Mouse (Mus musculus) liver, embryonic 16.5 days (tissue): ENCODE data around the gene Ccdc12. TPM values are rescaled to one million over a fixed set of nuclear protein-coding genes. Genes with fewer than 3 reads are reported as not detected.
"Not testable (repeated sequence)": the region's sequence is repeated elsewhere in the genome, so short reads cannot be mapped to it uniquely, and the experiment has no call there.

Source experiments
- ATAC-seq: fragments of 200-750 bp; cut with Nextera tagmentation; 2 replicates; pipeline ENCODE4 v1.8.0; 2017; ENCODE audit warnings: low read depth, mild to moderate bottlenecking, moderate number of reproducible peaks, moderate library complexity
- H3K27ac ChIP-seq: fragments of 300-500 bp; sonication (generic); 2 replicates; pipeline ENCODE4 v1.5.1; 2014; ENCODE audit warnings: mild to moderate bottlenecking, low read length
- H3K27me3 ChIP-seq: fragments of 300-500 bp; sonication (generic); 2 replicates; pipeline ENCODE4 v1.6.1; 2014; ENCODE audit warnings: low read depth, low read length, mixed read lengths; ENCODE audit not compliant: control insufficient read depth, insufficient read depth
- H3K36me3 ChIP-seq: fragments of 300-500 bp; sonication (generic); 2 replicates; pipeline ENCODE4 v1.6.1; 2014; ENCODE audit warnings: mild to moderate bottlenecking; ENCODE audit not compliant: control insufficient read depth, insufficient read depth
- H3K4me1 ChIP-seq: fragments of 300-500 bp; sonication (generic); 2 replicates; pipeline ENCODE4 v1.6.1; 2014; ENCODE audit warnings: low read depth, low read length, mixed read lengths; ENCODE audit not compliant: control insufficient read depth
- H3K4me2 ChIP-seq: fragments of 300-500 bp; sonication (generic); 2 replicates; pipeline ENCODE4 v1.6.1; 2014; ENCODE audit warnings: low read depth, low read length, mixed read lengths
- H3K4me3 ChIP-seq: fragments of 300-500 bp; sonication (generic); 2 replicates; pipeline ENCODE4 v1.5.1; 2014; ENCODE audit warnings: low read depth, mild to moderate bottlenecking, low read length
- H3K9ac ChIP-seq: fragments of 300-500 bp; sonication (generic); 2 replicates; pipeline ENCODE4 v1.6.1; 2014; ENCODE audit warnings: low read depth, low read length
- H3K9me3 ChIP-seq: fragments of 300-500 bp; sonication (generic); replicated peaks from 2 replicates; pipeline ENCODE4 v1.6.1; 2016; ENCODE audit warnings: low read length; ENCODE audit not compliant: control insufficient read depth
- WGBS: fragments of 180-500 bp; shearing (Covaris S2); extraction: QIAGEN DNeasy Blood & Tissue Kit; methylation state at CpG from one replicate; pipeline ENCODE4 v1.1.7; 2014; ENCODE audit not compliant: insufficient replicate concordance; 5-methylcytosine and 5-hydroxymethylcytosine counted together
- polyA plus RNA-seq: library from polyadenylated mRNA; unstranded; fragments of >200 nt; fragmentation: Nextera tagmentation; extraction: Ambion mirVana; gene quantifications from 2 replicates; pipeline ENCODE4 v1.2.1, GENCODE M21; 2015

The Ccdc12 gene
- polyA plus RNA-seq, 1 experiment from 2014 or later, result 59.5 TPM

DNA sequence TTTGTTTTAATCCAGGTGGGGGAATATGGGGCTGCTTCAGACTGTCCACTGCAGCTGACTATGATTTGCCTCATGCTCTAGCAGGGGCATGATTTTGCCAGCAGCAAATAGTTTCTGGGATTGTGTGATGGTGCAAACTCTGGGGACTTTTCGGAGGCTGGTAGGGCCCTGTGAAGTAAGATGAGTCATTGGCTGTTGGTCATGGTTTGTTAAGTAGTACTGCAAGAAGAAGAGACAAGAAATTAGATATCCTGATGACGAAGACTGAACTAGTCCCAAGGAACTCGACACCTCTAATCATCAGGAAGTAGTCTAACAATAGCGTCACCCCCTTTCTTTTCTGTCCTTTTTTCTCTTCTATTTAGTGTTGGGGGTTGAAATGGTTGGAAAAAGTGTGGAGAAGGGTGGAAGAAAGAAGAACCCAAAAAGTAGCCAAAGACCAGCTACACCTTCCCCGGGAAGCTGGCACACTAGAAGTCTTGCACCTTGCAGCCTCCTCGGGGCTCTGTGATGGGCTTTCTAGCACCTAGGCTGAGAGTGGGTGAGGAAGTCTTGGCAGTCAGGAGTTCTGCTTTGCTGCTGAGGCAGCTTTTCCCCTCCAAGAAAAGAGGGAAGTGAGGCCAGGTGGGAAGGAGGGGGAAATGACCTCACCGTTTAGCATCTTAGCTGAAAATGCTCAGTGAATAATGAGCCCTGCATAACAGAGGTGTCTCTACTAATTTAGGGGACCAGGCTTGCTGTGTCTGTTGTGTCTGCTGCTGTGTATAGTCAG lies 24.6 kb downstream of the Ccdc12 start:
- no peak overlapping the region for H3K27ac ChIP-seq
- no peak overlapping the region for H3K4me3 ChIP-seq
- 39% methylated on average over 7 of the region's 7 CpGs for WGBS
- H3K9me3 ChIP-seq, result no peaks in the 10 kb centered on the region
- H3K27me3 ChIP-seq, result no peaks in the 10 kb centered on the region
- no peak overlapping the region for H3K9ac ChIP-seq
- no peaks in the 10 kb centered on the region for H3K36me3 ChIP-seq
- ATAC-seq, result no peak
- H3K4me1 ChIP-seq, result peaks cover 43% of the 10 kb centered on the region
- H3K4me2 ChIP-seq, result no peak overlapping the region

DNA sequence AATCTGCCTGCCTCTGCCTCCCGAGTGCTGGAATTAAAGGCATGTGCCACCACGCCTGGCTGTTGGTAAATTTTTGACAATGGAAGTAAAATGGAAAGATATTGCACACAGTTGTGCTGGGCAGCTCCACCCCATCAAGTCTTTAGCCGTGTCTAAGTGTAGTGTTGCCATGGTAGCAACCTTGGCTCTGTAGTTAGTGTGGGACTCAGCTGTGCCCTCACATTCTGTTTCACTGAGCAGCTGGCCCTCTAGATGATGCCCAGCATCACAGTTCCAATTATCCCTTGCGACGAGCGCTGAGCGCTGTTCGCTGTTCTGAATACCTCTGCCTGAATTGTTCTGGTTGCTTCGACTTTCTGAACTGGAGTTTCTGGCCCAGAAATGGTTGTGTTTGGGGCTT lies 25.5 kb downstream of the Ccdc12 start:
- H3K4me1 ChIP-seq, result peaks cover 34% of the 10 kb centered on the region
- no peak overlapping the region for H3K4me3 ChIP-seq
- no peak overlapping the region for H3K9ac ChIP-seq
- H3K4me2 ChIP-seq, result no peak overlapping the region
- WGBS, result 76% methylated on average over 9 of the region's 9 CpGs
- no peaks in the 10 kb centered on the region for H3K36me3 ChIP-seq
- no peak for ATAC-seq
- H3K27ac ChIP-seq, result no peak overlapping the region
- no peaks in the 10 kb centered on the region for H3K9me3 ChIP-seq
- H3K27me3 ChIP-seq, result no peaks in the 10 kb centered on the region

DNA sequence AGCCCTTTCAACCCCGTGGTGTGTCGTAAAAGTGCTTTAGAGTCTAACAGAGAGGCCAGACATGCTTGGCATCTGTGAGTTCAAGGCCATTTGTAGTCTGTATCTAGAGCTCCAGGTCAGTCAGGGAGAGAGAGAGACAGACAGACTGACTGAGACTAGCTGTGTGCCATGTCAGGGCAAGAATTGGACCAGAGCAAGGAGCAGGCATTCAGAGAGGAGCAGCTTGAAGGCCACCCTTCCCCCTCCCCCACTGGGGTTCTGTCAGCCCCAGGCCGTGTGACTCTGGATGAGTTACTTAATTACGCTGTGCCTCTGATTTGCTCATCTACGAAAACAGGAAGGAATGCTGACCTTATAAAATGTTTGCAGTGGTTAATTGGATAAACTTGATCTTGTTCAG lies 26.0 kb downstream of the Ccdc12 start:
- Histone ChIP-seq H3K4me2 (no peak overlapping the region), H3K27me3 (no peaks in the 10 kb centered on the region), H3K36me3 (no peaks in the 10 kb centered on the region), H3K4me3 (no peak overlapping the region), H3K4me1 (peaks cover 31% of the 10 kb centered on the region), H3K27ac (no peak overlapping the region), H3K9ac (no peak overlapping the region), H3K9me3 (no peaks in the 10 kb centered on the region)
- WGBS, result 54% methylated on average over 5 of the region's 5 CpGs
- no peak for ATAC-seq

DNA sequence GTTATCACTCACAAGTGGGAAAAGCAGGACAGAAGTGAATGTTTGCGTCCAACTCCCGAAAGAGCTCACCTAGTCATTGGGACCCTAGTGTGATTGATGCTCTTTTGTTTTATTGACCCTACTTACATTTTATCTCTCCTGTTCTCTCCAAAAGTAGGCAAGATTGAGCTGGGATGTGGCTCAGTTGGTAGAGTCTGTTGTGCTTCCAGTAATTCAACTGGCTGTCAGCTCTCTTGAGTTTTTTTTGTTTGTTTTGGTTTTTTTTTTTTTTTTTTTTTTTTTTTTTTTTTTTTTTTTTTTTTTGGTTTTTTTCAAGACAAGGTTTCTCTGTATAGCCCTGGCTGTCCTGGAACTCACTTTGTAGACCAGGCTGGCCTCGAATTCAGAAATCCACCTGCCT lies 26.4 kb downstream of the Ccdc12 start:
- WGBS, result 57% methylated on average over 3 of the region's 3 CpGs
- ATAC-seq, H3K9ac ChIP-seq, H3K36me3 ChIP-seq, H3K4me2 ChIP-seq, H3K27ac ChIP-seq, H3K4me3 ChIP-seq, H3K9me3 ChIP-seq, H3K27me3 ChIP-seq: not testable (repeated sequence)
- H3K4me1 ChIP-seq, result peaks cover 29% of the 10 kb centered on the region

DNA sequence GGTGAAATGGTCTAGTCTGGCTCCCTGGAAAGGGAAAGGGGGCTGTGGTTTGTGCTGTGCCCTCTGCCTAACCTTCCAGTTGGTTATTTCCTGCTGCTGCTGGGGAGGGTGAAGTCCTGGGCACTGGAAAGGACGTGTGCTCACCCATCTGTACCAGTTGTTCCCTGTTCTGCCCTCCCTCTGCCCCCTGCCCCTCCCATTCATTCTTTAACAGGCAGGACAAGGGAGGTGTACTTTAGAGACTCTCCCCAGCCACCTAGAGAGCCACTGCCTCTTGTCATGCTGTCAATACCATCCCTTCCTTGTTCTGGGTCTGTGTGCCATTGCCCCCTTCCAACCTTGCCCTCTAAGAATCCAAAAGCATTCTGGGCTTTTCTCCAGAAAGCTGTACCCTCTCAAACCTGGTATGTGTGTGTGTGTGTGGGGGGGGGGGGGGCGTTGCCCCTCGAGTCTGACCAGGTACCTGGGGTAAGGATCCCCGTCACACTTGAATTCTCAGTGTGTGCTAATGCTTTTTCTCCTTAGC lies 27.3 kb downstream of the Ccdc12 start:
- H3K27me3 ChIP-seq, result no peaks in the 10 kb centered on the region
- peaks cover 25% of the 10 kb centered on the region for H3K4me1 ChIP-seq
- WGBS, result 54% methylated on average over 4 of the region's 4 CpGs
- H3K4me3 ChIP-seq, result no peak overlapping the region
- H3K36me3 ChIP-seq, result no peaks in the 10 kb centered on the region
- H3K4me2 ChIP-seq, result no peak overlapping the region
- no peak overlapping the region for H3K27ac ChIP-seq
- no peaks in the 10 kb centered on the region for H3K9me3 ChIP-seq
- ATAC-seq, result no peak
- H3K9ac ChIP-seq, result no peak overlapping the region

DNA sequence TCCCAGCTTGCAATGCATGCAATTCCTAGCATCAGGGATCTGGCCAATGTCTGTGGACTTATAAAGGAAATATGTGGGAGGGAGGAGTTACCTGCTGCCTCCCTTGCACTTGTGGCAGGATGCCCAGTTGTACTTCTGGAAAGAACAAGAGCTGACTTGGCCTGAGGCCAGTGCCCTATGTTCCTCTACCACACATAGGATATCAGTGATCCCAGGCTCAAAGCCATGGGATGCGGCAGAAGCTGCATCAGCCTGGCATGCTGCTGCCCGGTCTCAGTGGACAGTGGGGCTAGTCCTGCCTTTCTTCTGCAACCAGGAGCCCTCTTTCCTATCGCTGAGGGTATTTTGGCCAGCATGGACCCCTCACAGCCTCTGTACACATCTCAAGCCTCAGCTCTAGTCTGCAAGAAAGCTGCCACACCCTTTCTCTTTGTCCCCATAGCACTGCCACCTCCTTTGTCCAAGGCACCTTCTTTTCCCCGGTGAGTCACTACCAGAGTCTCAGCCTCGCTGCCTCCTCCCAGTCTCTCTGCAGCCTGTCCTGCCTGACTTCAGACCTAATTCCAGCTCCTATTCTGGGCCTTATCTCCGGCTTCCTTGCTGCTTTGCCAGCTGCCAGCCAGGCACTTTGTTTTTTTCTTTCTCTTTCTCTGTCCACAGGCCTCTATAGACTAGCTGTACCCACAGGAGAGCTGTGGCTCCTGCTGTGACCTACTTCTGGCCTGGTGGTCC lies 28.0 kb downstream of the Ccdc12 start:
- no peak overlapping the region for H3K4me2 ChIP-seq
- no peaks in the 10 kb centered on the region for H3K36me3 ChIP-seq
- H3K27ac ChIP-seq, result no peak overlapping the region
- no peaks in the 10 kb centered on the region for H3K27me3 ChIP-seq
- 63% methylated on average over 6 of the region's 6 CpGs for whole genome bisulfite sequencing
- H3K4me1 ChIP-seq, result peaks cover 25% of the 10 kb centered on the region
- no peak for ATAC-seq
- no peak overlapping the region for H3K9ac ChIP-seq
- H3K9me3 ChIP-seq, result no peaks in the 10 kb centered on the region
- H3K4me3 ChIP-seq, result no peak overlapping the region

DNA sequence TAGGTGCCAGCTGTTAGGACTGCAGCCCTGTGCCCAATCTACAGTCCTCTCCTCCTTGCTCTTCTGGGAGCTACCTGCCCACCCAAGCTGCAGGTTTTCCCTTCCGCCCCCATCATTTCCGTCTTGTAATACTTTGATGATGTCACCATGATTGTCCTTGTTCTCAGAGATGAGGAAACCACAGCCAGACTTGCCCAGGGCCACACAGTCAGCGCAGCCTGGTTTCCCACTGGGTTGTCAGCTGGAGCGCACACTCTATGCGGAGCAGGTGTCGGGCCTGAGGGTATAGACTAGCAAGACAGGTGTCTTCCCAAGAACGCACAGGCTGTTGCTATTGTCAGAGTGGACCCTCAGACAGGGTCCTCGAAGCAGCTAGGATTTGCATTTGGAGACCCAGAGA lies 28.9 kb downstream of the Ccdc12 start:
- no peaks in the 10 kb centered on the region for H3K9me3 ChIP-seq
- ATAC-seq, result no peak
- no peak overlapping the region for H3K9ac ChIP-seq
- 65% methylated on average over 8 of the region's 8 CpGs for WGBS
- H3K27me3 ChIP-seq, result no peaks in the 10 kb centered on the region
- H3K36me3 ChIP-seq, result no peaks in the 10 kb centered on the region
- no peak overlapping the region for H3K27ac ChIP-seq
- H3K4me2 ChIP-seq, result no peak overlapping the region
- no peak overlapping the region for H3K4me3 ChIP-seq
- H3K4me1 ChIP-seq, result peaks cover 25% of the 10 kb centered on the region

DNA sequence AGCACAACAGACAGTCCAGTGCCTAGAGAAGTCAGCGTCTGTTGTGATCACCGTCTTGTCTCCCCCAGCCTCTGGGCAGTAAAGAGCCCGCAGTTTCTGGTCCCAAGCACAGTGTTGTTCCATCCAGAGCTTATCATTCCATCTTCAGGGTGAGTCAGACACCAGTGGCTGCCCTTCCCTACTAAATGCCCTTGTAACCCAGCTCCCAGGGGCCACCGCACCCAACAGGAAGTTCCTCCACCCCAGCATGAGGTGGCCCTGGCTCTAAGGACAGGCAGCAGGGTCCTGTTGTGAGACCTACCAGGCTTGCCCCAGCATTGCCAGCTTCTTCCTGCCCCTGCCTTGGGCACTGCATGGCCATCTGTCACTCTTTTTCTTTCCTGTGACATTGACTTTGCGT lies 29.3 kb downstream of the Ccdc12 start:
- WGBS, result 31% methylated on average over 5 of the region's 5 CpGs
- Histone ChIP-seq H3K27ac (no peak overlapping the region), H3K4me2 (no peak overlapping the region), H3K4me3 (no peak overlapping the region), H3K9me3 (no peaks in the 10 kb centered on the region), H3K9ac (no peak overlapping the region), H3K27me3 (no peaks in the 10 kb centered on the region), H3K36me3 (no peaks in the 10 kb centered on the region), H3K4me1 (peaks cover 25% of the 10 kb centered on the region)
- no peak for ATAC-seq

DNA sequence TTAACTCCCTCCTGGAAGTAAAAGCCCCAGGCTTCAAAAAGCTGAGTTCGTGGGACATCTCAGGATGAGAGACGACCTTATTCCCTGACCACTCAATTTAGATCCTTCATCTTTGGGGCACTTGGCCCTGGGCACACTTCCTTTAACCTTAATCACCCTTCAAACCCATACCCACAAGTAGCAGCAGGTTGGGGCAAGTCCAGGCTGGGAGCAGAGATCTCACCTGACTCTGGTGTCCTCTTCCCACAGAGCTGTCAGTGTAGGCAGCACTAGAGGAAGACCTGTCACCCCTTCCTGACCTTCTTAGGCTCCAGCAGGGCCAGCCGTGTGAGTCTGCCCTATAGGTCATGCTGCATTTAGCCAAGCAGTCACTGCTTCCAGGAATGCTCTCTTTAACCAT lies 30.2 kb downstream of the Ccdc12 start:
- no peak overlapping the region for H3K4me3 ChIP-seq
- ATAC-seq, result no peak
- H3K27ac ChIP-seq, result no peak overlapping the region
- H3K4me2 ChIP-seq, result no peak overlapping the region
- H3K36me3 ChIP-seq, result no peaks in the 10 kb centered on the region
- WGBS, result 59% methylated on average over 3 of the region's 3 CpGs
- H3K4me1 ChIP-seq, result peaks cover 22% of the 10 kb centered on the region
- no peak overlapping the region for H3K9ac ChIP-seq
- H3K9me3 ChIP-seq, result no peaks in the 10 kb centered on the region
- H3K27me3 ChIP-seq, result no peaks in the 10 kb centered on the region
